Mouse (Mus musculus) forebrain, embryonic 11.5 days (tissue): ENCODE results near the gene Strn3. TPM values are rescaled to one million over a fixed set of nuclear protein-coding genes. Genes with fewer than 3 reads are reported as not detected.

Experiments used
- ATAC-seq: fragments of 200-750 bp; cut with Nextera tagmentation; replicated peaks from 2 replicates; pipeline ENCODE4 v1.8.0; 2017; ENCODE audit warnings: moderate TSS enrichment; ENCODE audit not compliant: low FRiP score
- DNase-seq: peaks from one replicate; pipeline ENCODE4 v3.0.0-alpha.2; 2017; ENCODE audit warnings: low spot score
- H3K27ac ChIP-seq: fragments of 300-500 bp; sonication (generic); 2 replicates; pipeline ENCODE4 v1.5.1; 2014; ENCODE audit warnings: low read depth, low read length
- H3K27me3 ChIP-seq: fragments of 300-500 bp; sonication (generic); 2 replicates; pipeline ENCODE4 v1.6.1; 2014; ENCODE audit warnings: mild to moderate bottlenecking, low read length, mixed read lengths; ENCODE audit not compliant: control insufficient read depth, insufficient read depth
- H3K36me3 ChIP-seq: fragments of 300-500 bp; sonication (generic); 2 replicates; pipeline ENCODE4 v1.6.1; 2014; ENCODE audit warnings: mild to moderate bottlenecking, low read length, moderate library complexity, mixed read lengths; ENCODE audit not compliant: control insufficient read depth, insufficient read depth
- H3K4me1 ChIP-seq: fragments of 300-500 bp; sonication (generic); replicated peaks from 2 replicates; pipeline ENCODE4 v1.6.1; 2014; ENCODE audit warnings: low read length, mixed read lengths; ENCODE audit not compliant: control insufficient read depth, insufficient read depth
- H3K4me2 ChIP-seq: fragments of 300-500 bp; sonication (generic); 2 replicates; pipeline ENCODE4 v1.6.1; 2014; ENCODE audit warnings: low read depth, mild to moderate bottlenecking, low read length, moderate library complexity, mixed read lengths; ENCODE audit not compliant: severe bottlenecking
- H3K4me3 ChIP-seq: fragments of 300-500 bp; sonication (generic); 2 replicates; pipeline ENCODE4 v1.5.1; 2014; ENCODE audit warnings: low read depth, low read length
- H3K9ac ChIP-seq: fragments of 300-500 bp; sonication (generic); 2 replicates; pipeline ENCODE4 v1.6.1; 2014; ENCODE audit warnings: low read length
- H3K9me3 ChIP-seq: fragments of 300-500 bp; sonication (generic); 2 replicates; pipeline ENCODE4 v1.6.1; 2016; ENCODE audit warnings: low read length, mixed read lengths; ENCODE audit not compliant: control insufficient read depth
- WGBS: fragments of 180-500 bp; shearing (Covaris S2); extraction: QIAGEN DNeasy Blood & Tissue Kit; methylation state at CpG from one replicate; pipeline ENCODE4 v1.1.7; 2014; 5-methylcytosine and 5-hydroxymethylcytosine counted together
- polyA plus RNA-seq: library from polyadenylated mRNA; unstranded; fragments of >200 nt; fragmentation: Nextera tagmentation; extraction: Ambion mirVana; gene quantifications from 2 replicates; pipeline ENCODE4 v1.2.1, GENCODE M21; 2014

Strn3 gene
- polyA plus RNA-seq, 1 experiment from 2014 or later, result 56.3 TPM

DNA sequence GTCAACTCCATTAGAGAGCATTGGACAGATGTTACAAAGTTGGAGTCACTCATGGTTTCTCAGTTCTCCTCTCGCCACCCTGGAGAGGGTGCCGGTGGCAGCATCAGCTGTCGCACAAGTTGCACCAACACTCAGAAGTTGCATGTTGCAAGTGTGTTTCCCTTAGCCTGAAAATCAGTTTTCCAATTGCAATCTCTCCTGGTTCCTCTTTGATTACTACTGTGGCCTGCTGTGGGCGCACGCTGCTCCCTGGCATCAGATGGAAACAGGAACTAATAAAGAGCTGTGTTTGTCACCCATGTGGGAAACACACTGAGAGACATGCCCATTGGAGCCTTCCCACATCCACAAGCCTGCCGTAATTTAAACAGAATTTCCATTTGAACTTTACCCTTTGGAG, 26.9 kb upstream of the Strn3 start:
- 95% methylated on average over 6 of the region's 6 CpGs for WGBS
- Histone ChIP-seq H3K27ac (no peak overlapping the region), H3K36me3 (no peaks in the 10 kb centered on the region; the same call in 1 of the 2 replicates), H3K9ac (no peak overlapping the region), H3K27me3 (no peaks in the 10 kb centered on the region), H3K4me2 (no peak overlapping the region), H3K4me3 (no peak overlapping the region), H3K9me3 (no peaks in the 10 kb centered on the region), H3K4me1 (no peaks in the 10 kb centered on the region)
- ATAC-seq, result no peak
- DNase-seq, result no peak

DNA sequence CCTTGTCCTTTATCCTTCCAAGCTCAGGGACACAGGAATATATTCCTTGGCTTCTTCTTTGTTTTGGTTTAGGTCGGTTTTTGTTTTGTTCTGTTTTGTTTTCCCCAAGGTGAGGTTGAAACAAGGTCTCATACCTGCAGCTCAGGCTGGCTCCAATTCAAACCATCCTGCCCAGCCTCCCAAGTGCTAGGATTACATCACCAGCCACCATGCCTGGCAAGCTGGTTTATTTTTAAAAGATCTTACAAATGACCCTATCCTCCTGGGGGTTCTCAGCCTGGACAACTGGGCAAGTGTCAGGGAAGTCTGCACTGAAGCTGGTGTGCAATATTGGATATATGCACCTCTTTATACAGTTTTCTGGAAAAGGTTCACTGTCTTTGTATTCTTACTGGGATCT, 21.0 kb upstream of the Strn3 start:
- no peak for DNase-seq
- no peak overlapping the region for H3K9ac ChIP-seq

DNA sequence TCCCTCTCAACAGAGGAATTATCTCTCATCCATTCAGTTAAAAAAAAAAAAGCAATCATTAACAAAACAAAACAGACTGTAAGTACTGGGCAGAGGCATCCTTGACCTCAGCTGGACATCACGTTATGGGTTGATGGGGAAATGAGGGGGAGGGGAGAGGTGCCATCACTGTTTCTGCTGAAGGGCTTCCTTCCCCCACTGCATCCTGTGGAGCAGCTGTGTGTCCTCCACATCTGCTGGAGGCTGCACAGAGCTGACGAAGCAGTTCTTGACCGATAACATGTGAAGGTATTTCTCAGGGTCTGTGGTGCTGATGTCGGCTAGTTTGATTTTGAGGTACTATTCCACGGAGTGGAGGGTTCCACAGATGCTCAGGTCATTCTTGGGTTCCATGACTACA, 18.5 kb upstream of the Strn3 start:
- H3K27ac ChIP-seq, result no peak overlapping the region
- H3K9ac ChIP-seq, result no peak overlapping the region
- no peak overlapping the region for H3K4me2 ChIP-seq
- WGBS, result 80% methylated on average over 5 of the region's 5 CpGs
- no peak overlapping the region for H3K4me3 ChIP-seq
- no peaks in the 10 kb centered on the region for H3K36me3 ChIP-seq
- no peak for ATAC-seq
- no peak for DNase-seq
- H3K9me3 ChIP-seq, result no peaks in the 10 kb centered on the region
- H3K4me1 ChIP-seq, result no peaks in the 10 kb centered on the region
- H3K27me3 ChIP-seq, result no peaks in the 10 kb centered on the region

More for the DNA sequence above, 21.0 kb upstream of the Strn3 start:
- no peak for ATAC-seq
- Histone ChIP-seq H3K4me1 (no peaks in the 10 kb centered on the region), H3K4me2 (no peak overlapping the region), H3K36me3 (no peaks in the 10 kb centered on the region), H3K27ac (no peak overlapping the region), H3K4me3 (no peak overlapping the region), H3K9me3 (no peaks in the 10 kb centered on the region), H3K27me3 (no peaks in the 10 kb centered on the region)
- 81% methylated on average over 1 of the region's 1 CpGs for WGBS

DNA sequence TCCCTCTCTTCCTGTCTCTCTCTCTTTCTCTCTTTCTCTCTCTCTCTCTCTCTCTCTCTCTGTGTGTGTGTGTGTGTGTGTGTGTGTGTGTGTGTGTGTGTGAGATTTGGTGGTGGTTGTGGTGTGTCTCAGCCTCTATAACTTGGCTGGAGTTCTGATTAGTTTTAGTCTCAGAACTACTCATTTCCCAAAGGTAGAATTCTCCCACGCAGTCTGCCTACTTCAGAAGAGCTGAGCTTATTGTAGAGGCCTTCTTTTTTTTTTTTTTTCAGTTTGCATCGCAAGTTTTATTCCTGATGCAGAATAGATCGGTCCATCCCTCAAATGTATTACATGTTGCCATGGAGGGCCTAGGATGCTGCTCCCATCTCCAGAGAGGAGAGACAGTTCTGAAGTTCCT, 18.0 kb upstream of the Strn3 start:
- DNase-seq, result no peak

DNA sequence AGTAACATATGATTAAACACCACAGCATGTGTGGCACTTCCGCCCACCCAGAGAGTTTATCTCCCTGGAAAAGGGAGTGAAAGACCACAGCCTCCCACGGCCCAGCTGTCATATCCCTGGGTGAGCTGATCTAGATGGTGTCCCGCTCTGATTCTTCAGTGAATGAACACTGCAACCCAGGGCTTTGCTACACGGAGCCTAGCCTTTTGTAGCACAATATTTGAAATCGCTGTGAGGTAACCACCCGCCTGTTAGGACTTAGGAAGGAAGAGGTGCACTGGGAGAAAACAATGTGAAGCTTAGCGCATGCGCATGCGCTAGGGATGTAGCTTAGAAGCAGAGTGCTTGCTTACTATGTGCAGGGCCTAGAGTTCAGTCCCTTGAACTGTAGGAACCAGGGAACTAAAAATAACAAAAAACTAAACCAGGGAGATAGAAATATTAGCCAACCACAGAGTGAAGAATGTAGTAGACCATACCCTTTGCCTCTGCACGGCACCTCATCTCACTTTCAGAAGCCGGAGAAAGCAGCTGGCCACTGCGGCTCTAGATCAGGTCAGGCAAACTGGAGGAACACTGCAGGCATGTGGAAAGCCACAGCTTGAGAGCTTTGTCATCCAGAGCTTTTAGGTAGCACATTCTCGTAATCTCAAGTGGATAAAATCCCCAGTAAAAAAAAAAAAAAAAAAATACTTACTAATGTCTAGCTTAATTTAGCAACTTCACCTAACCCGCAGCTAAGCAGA, 17.4 kb upstream of the Strn3 start:
- ATAC-seq, result no peak
- no peak overlapping the region for H3K27ac ChIP-seq
- H3K9me3 ChIP-seq, result no peaks in the 10 kb centered on the region
- no peak overlapping the region for H3K9ac ChIP-seq
- no peaks in the 10 kb centered on the region for H3K27me3 ChIP-seq
- H3K36me3 ChIP-seq, result no peaks in the 10 kb centered on the region
- DNase-seq, result no peak
- H3K4me3 ChIP-seq, result no peak overlapping the region
- WGBS, result 67% methylated on average over 14 of the region's 14 CpGs
- H3K4me2 ChIP-seq, result no peak overlapping the region
- 0 out of 2 replicates have a peak, but pooled peaks cover 2% of the 10 kb centered on the region for H3K4me1 ChIP-seq

More for the DNA sequence above, 18.0 kb upstream of the Strn3 start:
- no peak overlapping the region for H3K4me2 ChIP-seq
- no peak for ATAC-seq
- no peak overlapping the region for H3K4me3 ChIP-seq
- no peak overlapping the region for H3K27ac ChIP-seq
- H3K9ac ChIP-seq, result no peak overlapping the region
- H3K36me3 ChIP-seq, result no peaks in the 10 kb centered on the region
- H3K27me3 ChIP-seq, result no peaks in the 10 kb centered on the region
- 77% methylated on average over 3 of the region's 3 CpGs for WGBS
- H3K4me1 ChIP-seq, result 0 out of 2 replicates have a peak, but pooled peaks cover 2% of the 10 kb centered on the region
- no peaks in the 10 kb centered on the region for H3K9me3 ChIP-seq

DNA sequence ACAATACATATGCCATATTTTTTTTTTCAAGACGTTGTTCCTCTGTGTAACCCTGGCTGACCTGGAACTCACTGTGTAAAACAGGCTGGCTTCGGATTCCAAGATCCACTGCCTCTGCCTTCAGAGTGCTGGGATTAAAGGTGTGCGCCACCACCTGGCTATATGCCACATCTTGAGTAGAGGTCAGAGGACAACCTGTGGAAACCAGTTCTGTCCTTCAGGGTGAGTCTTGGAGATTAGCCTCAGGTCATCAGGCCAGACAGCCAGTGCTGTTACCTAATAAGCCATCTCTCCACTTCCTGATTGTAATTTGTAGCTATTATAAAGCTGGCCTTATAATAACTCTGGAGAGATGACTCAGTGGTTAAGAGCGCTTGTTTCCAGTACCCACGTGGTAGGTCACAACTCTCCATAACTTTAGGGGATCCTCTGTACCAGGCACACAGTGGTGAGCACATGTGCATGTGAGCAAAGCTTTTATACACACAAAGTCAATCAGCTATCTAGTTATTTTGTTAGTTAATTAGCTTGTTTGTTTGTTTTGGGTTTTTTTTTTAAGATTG, 15.1 kb upstream of the Strn3 start:
- DNase-seq (no peak), ATAC-seq (no peak)
- 86% methylated on average over 5 of the region's 5 CpGs for WGBS
- Histone ChIP-seq H3K9ac (no peak overlapping the region), H3K4me2 (no peak overlapping the region), H3K4me1 (0 out of 2 replicates have a peak, but pooled peaks cover 2% of the 10 kb centered on the region), H3K27ac (no peak overlapping the region), H3K4me3 (no peak overlapping the region), H3K27me3 (no peaks in the 10 kb centered on the region), H3K36me3 (no peaks in the 10 kb centered on the region), H3K9me3 (no peaks in the 10 kb centered on the region)

DNA sequence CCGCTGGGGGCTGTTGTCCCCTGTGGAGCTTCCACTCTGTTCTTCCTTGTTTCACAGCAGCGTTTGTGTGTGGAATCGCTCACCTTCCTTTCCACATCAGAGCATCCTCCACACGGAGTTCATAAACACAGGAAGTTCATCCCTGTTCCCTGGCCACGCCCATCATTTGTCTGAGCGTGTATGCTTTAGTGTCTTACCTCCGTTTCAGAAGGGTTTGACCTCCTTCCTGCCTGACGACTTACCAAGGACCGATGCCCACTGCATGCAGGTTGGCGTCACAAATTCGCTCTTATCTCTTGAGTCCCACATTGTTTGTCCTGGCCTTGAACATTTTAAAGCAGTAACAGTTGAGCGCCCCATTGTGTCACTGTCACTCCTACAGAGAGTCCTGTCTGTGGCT, 14.1 kb upstream of the Strn3 start:
- no peak for DNase-seq
- Histone ChIP-seq H3K9me3 (no peaks in the 10 kb centered on the region), H3K4me1 (0 out of 2 replicates have a peak, but pooled peaks cover 2% of the 10 kb centered on the region), H3K27ac (no peak overlapping the region), H3K27me3 (no peaks in the 10 kb centered on the region), H3K9ac (no peak overlapping the region), H3K4me3 (no peak overlapping the region), H3K4me2 (no peak overlapping the region), H3K36me3 (no peaks in the 10 kb centered on the region)
- no peak for ATAC-seq
- 87% methylated on average over 12 of the region's 12 CpGs for whole genome bisulfite sequencing

DNA sequence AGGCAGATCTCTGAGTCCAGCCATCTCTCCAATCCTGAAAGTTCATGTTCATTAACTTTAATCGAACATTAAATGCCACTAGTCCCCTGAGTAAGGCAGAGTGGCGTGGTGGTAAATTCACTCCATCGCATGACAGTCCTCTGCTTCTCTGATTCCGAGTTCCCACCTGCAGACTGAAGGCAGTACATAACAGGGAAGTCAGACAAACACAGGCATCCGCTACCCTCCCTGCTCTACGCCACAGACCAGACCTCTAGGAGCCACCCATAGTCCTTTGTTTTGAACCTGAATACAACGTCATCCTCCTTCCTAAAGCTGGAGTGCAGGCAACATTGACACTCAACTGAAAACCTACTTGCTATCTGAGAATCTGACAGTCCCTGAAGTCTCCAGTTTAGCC, 12.9 kb upstream of the Strn3 start:
- H3K27ac ChIP-seq, result no peak overlapping the region
- no peak for DNase-seq
- WGBS, result 71% methylated on average over 7 of the region's 7 CpGs
- no peaks in the 10 kb centered on the region for H3K27me3 ChIP-seq
- H3K9me3 ChIP-seq, result no peaks in the 10 kb centered on the region
- H3K36me3 ChIP-seq, result no peaks in the 10 kb centered on the region
- ATAC-seq, result no peak
- peaks cover 2% of the 10 kb centered on the region; the same call in 1 of the 2 replicates for H3K4me1 ChIP-seq
- no peak overlapping the region for H3K4me2 ChIP-seq
- H3K4me3 ChIP-seq, result no peak overlapping the region
- H3K9ac ChIP-seq, result no peak overlapping the region

DNA sequence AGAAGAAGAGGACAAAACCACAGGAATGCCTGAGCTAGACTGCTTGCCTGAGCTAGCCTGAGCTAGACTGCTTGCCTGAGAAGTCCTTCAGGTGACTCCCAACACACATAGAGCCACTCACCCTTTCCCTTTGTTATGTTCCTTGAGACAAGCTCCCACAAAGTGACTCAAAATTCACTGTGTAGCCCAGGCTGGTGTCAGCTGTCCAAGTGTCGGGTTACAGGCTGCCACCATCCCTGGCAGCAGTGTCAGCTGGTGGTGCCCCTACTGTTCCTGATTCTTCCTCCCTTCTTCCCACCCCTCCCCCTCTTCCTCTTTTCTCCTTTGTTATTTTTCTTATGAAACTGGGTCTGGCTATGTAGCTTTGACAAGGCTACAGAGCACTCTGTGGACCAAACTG, 12.2 kb upstream of the Strn3 start:
- Histone ChIP-seq H3K27me3 (no peaks in the 10 kb centered on the region), H3K9ac (no peak overlapping the region), H3K27ac (no peak overlapping the region), H3K36me3 (no peaks in the 10 kb centered on the region), H3K4me3 (no peak overlapping the region), H3K4me1 (peaks cover 2% of the 10 kb centered on the region; the same call in 1 of the 2 replicates), H3K9me3 (no peaks in the 10 kb centered on the region), H3K4me2 (no peak overlapping the region)
- DNase-seq (no peak), ATAC-seq (peak; percentile 66)
- WGBS, result 18% methylated on average over 1 of the region's 1 CpGs
